Mouse (Mus musculus): Measurements from ENCODE around the gene Mesp1. TPM values are rescaled to one million over a fixed set of nuclear protein-coding genes. Genes with fewer than 3 reads are reported as not detected.
A peak's percentile ranks its signal among the peaks of the same experiment; 100 is the strongest.

Mesp1 gene
- total RNA-seq, 2 experiments from 2014 or later = 0.46 to 0.70 TPM

DNA sequence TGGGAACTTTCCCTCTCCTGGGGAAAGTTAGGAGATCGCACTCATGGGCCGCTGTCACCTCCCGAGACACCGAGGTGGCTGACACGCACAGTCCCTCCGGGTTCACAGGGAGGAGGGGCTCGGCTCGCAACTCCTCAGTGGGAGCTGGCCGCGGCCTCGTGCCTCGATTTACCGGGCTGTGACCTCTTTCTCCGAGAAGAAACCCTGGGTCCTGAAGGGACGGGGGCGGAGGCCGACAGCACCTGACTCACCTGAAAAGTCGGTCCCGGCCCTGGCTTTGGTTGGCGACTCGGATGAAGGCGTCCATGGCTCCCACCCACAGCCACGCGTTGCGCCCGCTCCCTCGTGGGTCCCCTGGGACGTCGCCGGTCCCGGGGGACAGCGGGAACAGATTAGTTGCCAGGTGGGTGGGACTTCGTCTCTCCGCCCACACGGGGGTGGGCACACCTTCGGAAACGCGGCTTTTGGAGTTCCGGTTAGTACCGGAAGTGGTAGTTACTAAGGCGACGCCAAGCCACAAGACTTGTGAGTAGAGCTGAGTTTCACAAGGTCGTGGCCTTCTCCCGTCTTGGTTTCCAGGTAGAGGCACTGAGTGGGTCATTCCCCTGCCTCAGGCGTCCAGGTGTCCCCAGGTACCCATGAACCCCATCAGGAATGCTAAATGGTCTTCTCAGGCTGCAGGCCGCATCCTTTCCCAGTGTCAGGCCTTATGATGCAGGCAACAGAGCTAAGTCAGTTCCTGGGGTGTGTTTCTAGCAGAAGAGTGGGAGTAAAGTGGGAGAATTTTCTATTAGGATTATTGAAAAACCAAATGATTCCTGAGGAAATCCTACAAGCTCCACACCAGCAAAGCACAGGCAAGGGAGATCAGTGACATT, 50.7 kb downstream of the Mesp1 start, which contains the start of the genes Pex11a and Wdr93:
Gene Pex11a, minus strand, starts transcription at position 473 of the 878 bp plus-strand sequence.
Gene Wdr93, plus strand, starts transcription at position 505 of the 878 bp plus-strand sequence.
- intact Hi-C loops (cut with DNase I) = no loop called here
- peak; percentile 75 for DNase-seq

DNA sequence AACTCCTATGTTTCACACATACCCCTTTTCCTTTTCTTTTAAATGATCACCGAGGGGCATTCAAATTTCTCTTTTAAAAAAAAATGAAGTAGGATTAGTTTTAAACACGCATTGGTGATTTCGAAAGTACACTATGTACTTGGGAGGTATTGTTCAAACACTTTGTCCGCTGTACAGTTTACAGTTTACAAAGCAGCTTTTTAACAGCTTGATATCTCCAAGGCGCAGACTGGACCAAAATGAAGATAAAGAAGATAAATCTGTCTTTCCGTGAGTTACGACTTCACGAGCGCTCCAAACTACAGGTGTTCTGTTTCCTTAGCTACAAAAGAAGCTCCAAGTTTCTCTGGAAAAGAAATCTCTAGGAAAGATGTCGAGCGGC, 51.3 kb downstream of the Mesp1 start:
- no peak for DNase-seq
- intact Hi-C loops (cut with DNase I) = no loop called here

Other genes starting within 250 kb of the Mesp1 start
- 1 to 10 TPM; 2.4 to 3.7 TPM for gene Rhcg, start 176.1 kb downstream of the Mesp1 start, total RNA-seq (2021)
- gene Ticrr, start 133.6 kb downstream of the Mesp1 start, total RNA-seq (2021) = 1 to 10 TPM; 2.3 to 2.7 TPM
- 1 to 10 TPM; 4.1 to 4.7 TPM for gene Kif7, start 78.1 kb downstream of the Mesp1 start, total RNA-seq (2021)
- gene Plin1, start 60.9 kb downstream of the Mesp1 start, total RNA-seq (2021) = not detected
- 10 to 100 TPM in 1 of 2 experiments, 1 to 10 TPM in 1; 9.4 to 10.0 TPM for gene Pex11a, start 50.7 kb downstream of the Mesp1 start, total RNA-seq (2021)
- under 1 TPM in 1 of 2 experiments, not detected in 1; 0.30 TPM for gene Wdr93, start 50.6 kb downstream of the Mesp1 start, total RNA-seq (2021)
- gene Mesp2, start 16.9 kb upstream of the Mesp1 start, total RNA-seq (2021) = 1 to 10 TPM; 1.2 to 1.9 TPM
- 1 to 10 TPM; 7.4 to 8.4 TPM for gene Anpep, start 67.3 kb upstream of the Mesp1 start, total RNA-seq (2021)
- gene Ap3s2, start 126.9 kb upstream of the Mesp1 start, total RNA-seq (2021) = 10 to 100 TPM; 50.8 to 51.6 TPM
- 1 to 10 TPM; 8.3 to 9.4 TPM for gene Arpin, start 141.6 kb upstream of the Mesp1 start, total RNA-seq (2021)
- 10 to 100 TPM; 19.3 to 23.7 TPM for gene Zfp710, start 231.0 kb upstream of the Mesp1 start, total RNA-seq (2021)